Mouse (Mus musculus) ES-CJ7 (cell line): Measurements from ENCODE around the gene Mx1.

Experiments used
- DNase-seq: peaks from one replicate; pipeline ENCODE4 v3.0.0; 2011; ENCODE audit warnings: low read depth, low spot score

The Mx1 gene

DNA sequence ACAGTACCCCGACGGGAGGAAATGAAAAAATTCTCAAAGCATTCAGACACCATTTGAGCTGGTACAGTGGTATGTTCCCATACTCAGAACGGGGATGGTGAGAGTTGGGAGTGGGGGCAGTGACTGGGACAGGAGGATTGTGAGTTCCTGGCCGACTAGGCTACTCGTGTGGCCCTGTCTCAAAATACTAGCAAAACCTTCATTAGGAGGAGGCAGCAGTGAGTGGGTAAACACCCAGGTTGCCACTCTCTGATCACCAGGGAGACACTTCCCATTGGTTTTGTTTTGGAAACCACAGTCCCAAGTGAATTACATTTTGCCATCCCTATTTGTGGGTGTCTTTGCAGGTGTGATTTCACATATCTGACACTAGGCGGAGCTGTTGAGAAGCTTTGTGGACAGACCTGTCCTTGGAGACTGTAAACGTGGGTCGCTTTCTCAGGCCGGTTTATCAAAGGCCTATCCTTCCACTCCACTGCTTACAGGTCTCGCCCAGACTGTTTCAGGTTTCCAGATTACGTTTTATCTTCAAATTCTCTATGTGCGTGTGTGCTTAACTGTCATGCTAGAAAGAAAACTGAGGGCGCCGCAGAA lies 18.9 kb downstream of the Mx1 start:
- DNase-seq: peak; percentile 83

DNA sequence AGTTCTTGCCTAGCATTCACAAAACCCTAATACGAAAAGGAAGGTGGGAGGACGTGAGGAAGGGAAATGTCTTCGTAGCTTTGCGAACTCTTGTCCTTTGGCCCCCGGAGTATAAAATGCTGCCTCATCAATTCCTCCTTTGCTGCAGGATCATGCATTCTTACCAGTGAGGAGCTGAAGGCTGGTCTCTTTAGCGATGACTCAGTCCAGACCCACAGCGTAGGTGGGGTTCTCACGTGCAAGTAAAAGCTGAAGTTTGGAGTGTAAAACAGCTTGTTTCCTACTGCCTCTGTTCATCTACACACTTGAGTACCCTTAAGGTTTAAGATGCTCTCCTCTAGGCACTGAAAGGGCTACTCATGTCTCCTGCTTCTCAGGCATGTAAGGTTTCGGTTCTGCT lies 20.7 kb downstream of the Mx1 start:
- DNase-seq: no peak

DNA sequence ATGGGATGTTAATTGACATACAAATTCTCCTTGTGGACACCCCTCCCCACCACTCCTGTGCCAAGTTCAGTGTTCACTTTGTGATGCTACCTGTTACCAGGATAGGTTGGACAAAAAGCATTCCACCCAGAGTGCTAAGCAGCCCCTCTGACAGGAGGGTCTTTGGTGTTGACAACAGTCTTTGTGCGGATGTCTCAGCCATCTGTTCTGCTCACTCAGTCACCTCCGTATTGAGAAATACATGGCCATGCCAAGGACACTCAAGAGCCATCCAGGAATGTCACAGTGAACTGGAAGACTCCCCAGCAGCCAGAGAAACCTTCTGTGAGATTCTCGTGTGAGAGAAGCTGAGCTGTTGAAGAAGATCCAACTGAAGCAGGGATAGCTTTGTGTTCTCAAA lies 24.5 kb downstream of the Mx1 start:
- DNase-seq: no peak

- no peak for DNase-seq
Measured at GRCm38 (mm10) chr16:97437448-97438056, 25.2 kb downstream of the Mx1 start.

DNA sequence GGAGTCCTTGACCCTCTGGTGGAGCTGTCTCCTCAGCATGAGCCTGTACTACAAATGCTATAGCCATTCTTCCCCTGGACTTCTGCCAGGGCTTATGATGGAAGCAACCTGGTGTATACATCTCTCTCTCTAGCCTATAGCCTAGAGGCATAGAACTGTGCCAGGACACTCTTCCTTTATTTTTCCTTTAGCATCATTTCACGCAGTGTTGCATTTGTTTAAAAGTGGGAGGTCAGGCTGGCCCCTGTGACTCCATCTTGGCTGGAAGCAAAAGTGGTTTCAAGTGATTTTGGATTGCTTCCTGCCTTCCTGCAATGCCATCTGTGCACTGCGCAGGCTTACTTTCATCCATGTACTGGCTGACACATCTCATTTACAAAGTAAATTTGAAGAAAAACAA lies 28.5 kb downstream of the Mx1 start:
- DNase-seq: no peak

DNA sequence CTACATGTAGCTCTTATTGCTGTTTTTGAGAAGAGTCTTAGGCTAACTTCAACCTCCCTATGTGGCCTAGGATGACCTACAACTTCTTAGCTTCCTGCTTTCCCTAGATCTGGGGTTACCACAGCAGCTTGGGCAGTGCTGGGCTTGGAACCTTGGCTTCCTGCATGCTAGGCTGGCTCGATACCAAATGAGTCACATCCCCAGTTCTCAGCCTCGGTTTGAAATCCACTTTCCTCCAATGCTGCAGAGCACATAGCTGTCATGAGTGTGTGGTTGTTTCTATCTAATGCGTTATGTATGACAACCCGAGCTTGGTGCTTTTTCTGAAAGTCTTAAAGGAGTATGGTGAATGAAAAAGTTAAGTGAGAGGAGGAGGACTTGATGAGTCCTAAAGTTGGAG lies 31.4 kb downstream of the Mx1 start:
- DNase-seq: no peak

DNA sequence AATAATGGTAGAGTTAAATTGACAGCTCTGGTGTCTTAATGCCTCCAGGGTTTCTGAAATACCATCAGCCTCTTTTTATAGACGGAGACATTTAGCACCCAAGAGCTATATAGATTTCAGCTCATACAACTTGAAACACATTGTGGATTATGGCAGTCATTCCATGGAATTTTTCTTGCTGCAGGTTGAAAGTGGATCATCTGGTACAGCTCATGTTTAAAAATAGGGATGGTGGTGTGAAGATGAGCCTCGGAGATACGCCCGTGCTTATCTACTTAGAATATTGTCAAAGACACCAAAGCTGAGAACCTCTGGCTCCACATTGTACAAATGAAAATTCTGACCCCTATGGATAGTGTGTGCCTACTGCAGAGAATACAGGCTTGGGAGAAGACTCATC lies 32.6 kb downstream of the Mx1 start:
- DNase-seq: no peak

GRCm38 (mm10) chr16:97428026-97428425 lies 34.7 kb downstream of the Mx1 start:
- DNase-seq: no peak

DNA sequence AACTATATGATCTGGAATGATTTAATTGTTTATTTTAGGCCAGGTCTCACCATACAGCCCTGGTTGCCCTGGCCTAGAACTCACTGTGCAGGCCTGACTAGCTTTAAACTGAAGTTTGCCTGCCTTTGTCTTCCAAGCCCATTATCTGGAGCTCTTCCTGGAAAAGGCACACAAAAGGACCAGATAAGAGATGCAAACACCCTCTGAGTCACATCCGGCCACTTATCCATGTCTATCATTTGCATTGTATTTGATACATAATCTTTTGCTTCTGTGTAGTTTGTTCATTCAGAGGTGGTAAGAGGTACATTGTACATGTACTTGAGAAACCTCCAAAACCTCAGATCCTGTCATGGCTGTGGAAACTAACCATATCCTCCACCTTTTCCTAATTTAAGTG lies 39.1 kb downstream of the Mx1 start:
- DNase-seq: no peak

DNA sequence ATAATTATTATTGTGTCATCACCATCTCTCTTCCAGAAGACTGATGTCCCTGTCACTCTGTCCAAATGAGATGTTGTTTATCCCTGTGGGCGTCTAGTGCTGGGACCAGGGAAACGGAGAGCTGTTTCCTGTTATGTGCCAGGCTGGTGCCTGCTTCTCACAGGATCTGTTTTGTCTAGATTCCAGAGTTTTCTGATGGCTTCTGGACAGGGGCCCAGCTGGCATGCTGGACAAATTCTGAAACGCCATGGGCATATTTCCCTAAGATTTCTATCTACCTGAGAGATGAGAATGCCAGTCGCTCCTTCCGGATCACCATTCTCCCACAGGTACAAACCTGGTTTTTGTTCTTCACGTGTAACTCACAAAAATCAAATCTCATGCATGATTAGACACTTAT lies 41.0 kb downstream of the Mx1 start:
- DNase-seq: no peak

- DNase-seq: no peak
Measured at GRCm38 (mm10) chr16:97418749-97419453, 43.8 kb downstream of the Mx1 start.

GRCm38 (mm10) chr16:97417896-97418542 lies 44.7 kb downstream of the Mx1 start:
- peak; percentile 81 for DNase-seq

GRCm38 (mm10) chr16:97405476-97406012 lies 57.2 kb downstream of the Mx1 start:
- DNase-seq: no peak

GRCm38 (mm10) chr16:97402213-97402785 lies 60.4 kb downstream of the Mx1 start:
- DNase-seq: no peak

DNA sequence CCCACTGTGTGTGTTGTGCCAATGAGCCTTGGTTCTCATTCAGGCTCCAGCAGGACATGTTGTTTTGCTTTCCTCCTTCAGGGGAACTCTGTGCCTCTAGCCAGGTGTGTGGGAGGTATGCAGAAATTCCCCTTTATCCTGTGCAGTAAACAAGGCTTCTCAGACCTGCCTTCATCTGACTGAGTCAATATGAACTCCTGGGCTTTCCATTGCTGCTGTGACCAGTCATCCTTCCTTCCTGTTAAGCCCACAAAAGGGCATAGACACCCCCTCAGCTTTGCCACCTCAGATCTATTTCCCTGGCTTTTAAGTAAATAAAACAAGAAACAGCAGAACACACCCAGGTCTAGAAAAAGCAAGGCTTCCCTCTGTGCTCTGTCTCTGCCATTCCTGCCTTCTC lies 61.0 kb downstream of the Mx1 start:
- DNase-seq: no peak

DNA sequence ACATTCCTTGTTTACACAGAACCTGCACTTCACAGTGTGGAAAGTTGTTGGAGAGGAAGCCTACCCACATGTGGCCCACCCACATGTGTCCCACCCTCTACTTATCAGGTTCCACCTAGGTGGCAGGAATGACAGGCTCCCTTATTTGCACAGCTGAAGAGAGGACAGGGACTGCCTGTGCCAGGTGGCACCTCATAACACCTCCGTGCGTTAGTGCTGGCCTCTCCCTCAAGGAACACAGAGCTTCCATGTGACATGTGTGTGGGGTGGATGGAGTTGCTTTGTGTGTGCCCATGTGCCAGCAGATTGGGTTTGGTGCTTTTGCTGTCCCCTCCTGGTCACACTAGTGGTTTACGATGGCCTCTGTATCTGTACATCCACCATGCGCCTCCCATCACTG lies 62.7 kb downstream of the Mx1 start:
- no peak for DNase-seq

DNA sequence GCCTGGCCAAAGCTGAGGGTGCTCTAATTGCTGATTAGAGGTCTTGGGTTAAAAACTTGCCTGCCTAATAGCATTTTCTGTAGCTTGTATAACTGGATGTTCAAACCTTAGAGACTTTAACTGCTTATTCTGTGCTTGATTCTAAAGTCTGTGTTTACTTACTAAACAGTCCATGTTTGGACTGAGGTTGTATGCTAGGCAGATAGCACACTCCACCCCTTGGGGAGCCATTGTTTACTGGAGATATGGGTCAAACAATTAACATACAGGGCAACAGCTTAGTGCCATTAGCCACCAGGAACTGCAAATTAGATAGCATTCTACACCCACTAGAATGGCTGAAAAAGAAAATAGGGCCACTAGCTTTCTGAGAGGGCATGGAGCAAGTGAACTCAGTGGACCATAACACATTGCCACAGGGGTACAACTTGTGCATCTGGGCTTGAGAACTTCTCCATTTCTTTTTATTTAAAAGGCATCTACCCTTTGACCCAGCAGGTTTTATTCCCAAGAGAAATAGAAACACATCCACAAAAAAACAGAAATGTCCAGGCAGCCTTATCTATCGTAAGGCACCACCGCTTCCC lies 64.7 kb downstream of the Mx1 start:
- no peak for DNase-seq
